Comparison of ENCODE assay signal across 10 mouse cellular contexts in genomic region chr9:53992567-53992966, GRCm38 (mm10). TPM values are rescaled to one million over a fixed set of nuclear protein-coding genes. Genes with fewer than 3 reads are reported as not detected.
"Had no signal": no experiment of that assay in that cellular context is flagged by ENCODE, and none has a peak within 500 bp of the region (broad histone marks: within the 10 kb centered on the region; RNA-seq: fewer than 3 reads in every experiment).

No protein-coding gene starts in this region.

RNA-seq across cellular contexts. Expression of gene Elmod1, which starts 17.5 kb away (rescaled TPM):
- total RNA-seq: common myeloid progenitor, adult 5-6 weeks; gastrocnemius, adult 18-20 months; gastrocnemius, adult 8-10 months; gastrocnemius, postnatal 25 days; gastrocnemius, postnatal 36 days; gastrocnemius, postnatal 4 days; granulocyte monocyte progenitor cell, adult 5-6 weeks had no signal
- polyA plus RNA-seq: erythroblast, embryonic 14.5 days; heart, embryonic 10.5 days; heart, embryonic 11.5 days had no signal
